Mouse (Mus musculus): ENCODE data around the gene Dhx35.

DNA sequence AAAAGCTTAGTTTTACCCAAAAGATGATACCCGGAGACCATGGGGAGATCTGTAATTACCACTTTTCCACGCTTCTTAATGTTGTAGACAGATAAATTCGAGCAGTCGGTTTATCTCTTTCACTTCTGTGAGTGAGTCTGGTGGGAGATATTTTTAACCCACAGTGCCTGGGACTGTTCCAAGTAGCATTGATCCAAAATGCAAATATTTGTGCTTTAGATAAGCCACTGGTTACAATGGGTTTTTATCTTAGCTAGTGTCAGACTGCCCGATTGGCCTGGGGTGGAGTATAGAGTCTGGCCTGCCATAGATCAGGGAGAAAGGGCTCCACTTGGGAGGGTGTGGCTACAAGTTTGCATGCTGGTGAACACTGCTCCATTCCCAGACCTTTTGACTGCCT is 25.8 kb upstream of the Dhx35 start:
- TF ChIP-seq GATA1 (IDR thresholded peaks at IDR 0.05; ENCODE audit: borderline replicate concordance, low read length) (no peak), FLI1 (IDR thresholded peaks at IDR 0.05; ENCODE audit: low read length) (no peak)
